Mouse (Mus musculus): ENCODE data around the gene Mical2. TPM values are rescaled to one million over a fixed set of nuclear protein-coding genes. Genes with fewer than 3 reads are reported as not detected.

The Mical2 gene
- total RNA-seq, 2 experiments from 2014 or later = 18.5 to 20.7 TPM

GRCm38 (mm10) chr7:112240748-112241147 lies 15.1 kb downstream of the Mical2 start:
- DNase-seq (ENCODE audit: low spot score in 2 of 2) = no peak

- DNase-seq (ENCODE audit: low spot score in 2 of 2) = no peak
These were observed 15.7 kb downstream of the Mical2 start for GRCm38 (mm10) chr7:112241211-112241944.

- DNase-seq (ENCODE audit: low spot score in 2 of 2) = no peak
These were observed 16.3 kb downstream of the Mical2 start for GRCm38 (mm10) chr7:112241945-112242329.

- no peak for DNase-seq (ENCODE audit: low spot score in 2 of 2)
These were observed 16.9 kb downstream of the Mical2 start for GRCm38 (mm10) chr7:112242587-112242986.

GRCm38 (mm10) chr7:112244071-112244470 lies 18.4 kb downstream of the Mical2 start:
- DNase-seq (ENCODE audit: low spot score in 2 of 2) = no peak

GRCm38 (mm10) chr7:112244683-112245082 lies 19.0 kb downstream of the Mical2 start:
- DNase-seq (ENCODE audit: low spot score in 2 of 2) = no peak

- DNase-seq (ENCODE audit: low spot score in 2 of 2) = no peak
These were observed 20.3 kb downstream of the Mical2 start for GRCm38 (mm10) chr7:112245839-112246438.

GRCm38 (mm10) chr7:112246442-112246841 lies 20.8 kb downstream of the Mical2 start:
- DNase-seq (ENCODE audit: low spot score in 2 of 2) = no peak

GRCm38 (mm10) chr7:112247890-112248289 lies 22.2 kb downstream of the Mical2 start:
- no peak for DNase-seq (ENCODE audit: low spot score in 2 of 2)

- no peak for DNase-seq (ENCODE audit: low spot score in 2 of 2)
These were observed 23.8 kb downstream of the Mical2 start for GRCm38 (mm10) chr7:112249476-112249875.

- no peak for DNase-seq (ENCODE audit: low spot score in 2 of 2)
These were observed 26.4 kb downstream of the Mical2 start for GRCm38 (mm10) chr7:112252065-112252464.

- no peak for DNase-seq (ENCODE audit: low spot score in 2 of 2)
These were observed 28.6 kb downstream of the Mical2 start for GRCm38 (mm10) chr7:112254233-112254632.

GRCm38 (mm10) chr7:112255248-112255866 lies 29.7 kb downstream of the Mical2 start:
- no peak for DNase-seq (ENCODE audit: low spot score in 2 of 2)

- no peak for DNase-seq (ENCODE audit: low spot score in 2 of 2)
These were observed 32.8 kb downstream of the Mical2 start for GRCm38 (mm10) chr7:112258338-112258903.

- DNase-seq (ENCODE audit: low spot score in 2 of 2) = no peak
These were observed 33.6 kb downstream of the Mical2 start for GRCm38 (mm10) chr7:112259286-112259685.

GRCm38 (mm10) chr7:112261121-112261520 lies 35.5 kb downstream of the Mical2 start:
- no peak for DNase-seq (ENCODE audit: low spot score in 2 of 2)

GRCm38 (mm10) chr7:112267266-112267665 lies 41.6 kb downstream of the Mical2 start:
- no peak for DNase-seq (ENCODE audit: low spot score in 2 of 2)

GRCm38 (mm10) chr7:112268761-112269425 lies 43.2 kb downstream of the Mical2 start:
- no peak for DNase-seq (ENCODE audit: low spot score in 2 of 2)

GRCm38 (mm10) chr7:112270870-112271269 lies 45.2 kb downstream of the Mical2 start:
- DNase-seq (ENCODE audit: low spot score in 2 of 2) = no peak

GRCm38 (mm10) chr7:112271627-112272026 lies 46.0 kb downstream of the Mical2 start:
- DNase-seq (ENCODE audit: low spot score in 2 of 2) = no peak

- DNase-seq (ENCODE audit: low spot score in 2 of 2) = no peak
These were observed 47.0 kb downstream of the Mical2 start for GRCm38 (mm10) chr7:112272692-112273091.
